15 mouse cellular contexts compared by ENCODE assay signal in genomic region chr9:106236156-106236817, GRCm38 (mm10). TPM values are rescaled to one million over a fixed set of nuclear protein-coding genes. Genes with fewer than 3 reads are reported as not detected.
DNase-seq lines count a peak whose midpoint lies in the region; ATAC-seq and TF ChIP-seq lines count a peak whose summit lies in the region.
"Had no signal": no experiment of that assay in that cellular context is flagged by ENCODE, and none has a peak within 500 bp of the region (broad histone marks: within the 10 kb centered on the region; RNA-seq: fewer than 3 reads in every experiment).

No protein-coding gene starts in this region.

- peaks cover 90% of the 10 kb centered on the region for H3K36me3 ChIP-seq in heart, postnatal 0 days (replicated peaks; ENCODE audit: control insufficient read depth, insufficient read depth, low read length)
- H3K36me3 ChIP-seq in liver, postnatal 0 days (replicated peaks; ENCODE audit: insufficient read depth, low read length), result peaks cover 79% of the 10 kb centered on the region
- peaks cover 87% of the 10 kb centered on the region for H3K36me3 ChIP-seq in liver, embryonic 12.5 days

- TF ChIP-seq EP300 in heart, postnatal 0 days (IDR thresholded peaks at IDR 0.05; ENCODE audit: low read depth), result no peak
- no peak for TF ChIP-seq EP300 in liver, postnatal 0 days (IDR thresholded peaks at IDR 0.05; ENCODE audit: low read depth)

- H3K9ac ChIP-seq in heart, postnatal 0 days (replicated peaks; ENCODE audit: low read depth, low read length), result no peak overlapping the region
- H3K9ac ChIP-seq in liver, postnatal 0 days (replicated peaks), result no peak overlapping the region
- H3K9ac ChIP-seq in liver, embryonic 12.5 days, result no peak overlapping the region
- H3K9ac ChIP-seq: midbrain, embryonic 15.5 days had no signal

- H3K27ac ChIP-seq in heart, postnatal 0 days (ENCODE audit: low read depth), result peak overlapping the region; percentile 74
- H3K27ac ChIP-seq in liver, postnatal 0 days (ENCODE audit: low read depth), result 0 out of 2 replicates have a peak overlapping the region, but pooled peaks have one; percentile 22
- H3K27ac ChIP-seq in liver, embryonic 12.5 days, result no peak overlapping the region
- H3K27ac ChIP-seq: hindbrain, postnatal 0 days; macrophage; midbrain, embryonic 15.5 days had no signal

- 0 out of 2 replicates have a peak, but pooled peaks cover 3% of the 10 kb centered on the region for H3K4me1 ChIP-seq in heart, postnatal 0 days (ENCODE audit: control insufficient read depth, insufficient read depth)
- peaks cover 3% of the 10 kb centered on the region for H3K4me1 ChIP-seq in liver, postnatal 0 days (ENCODE audit: insufficient read depth)
- no peaks in the 10 kb centered on the region for H3K4me1 ChIP-seq in liver, embryonic 12.5 days
- H3K4me1 ChIP-seq: midbrain, embryonic 15.5 days had no signal

- no peaks in the 10 kb centered on the region for H3K27me3 ChIP-seq in heart, postnatal 0 days (ENCODE audit: control insufficient read depth, insufficient read depth, low read length)
- no peaks in the 10 kb centered on the region for H3K27me3 ChIP-seq in liver, postnatal 0 days (ENCODE audit: insufficient read depth, low read length)
- H3K27me3 ChIP-seq in liver, embryonic 12.5 days (replicated peaks), result no peaks in the 10 kb centered on the region
- H3K27me3 ChIP-seq: midbrain, embryonic 15.5 days had no signal

- H3K9me3 ChIP-seq in heart, postnatal 0 days (replicated peaks; ENCODE audit: control insufficient read depth, low read length), result no peaks in the 10 kb centered on the region
- H3K9me3 ChIP-seq in liver, postnatal 0 days (ENCODE audit: low read length), result no peaks in the 10 kb centered on the region
- H3K9me3 ChIP-seq in liver, embryonic 12.5 days (replicated peaks), result no peaks in the 10 kb centered on the region
- H3K9me3 ChIP-seq: midbrain, embryonic 15.5 days had no signal

- no peak for ATAC-seq in heart, postnatal 0 days (ENCODE audit: insufficient read depth, low read depth)
- peak; percentile 62 for ATAC-seq in liver, postnatal 0 days
- no peak for ATAC-seq in liver, embryonic 12.5 days
- ATAC-seq in monocyte, adult 5-6 weeks (replicated peaks; ENCODE audit: insufficient number of reproducible peaks, low FRiP score, low TSS enrichment, poor library complexity, severe bottlenecking), result no peak
- ATAC-seq: hindbrain, postnatal 0 days; midbrain, embryonic 15.5 days had no signal

- intact Hi-C loops in heart, postnatal 36 days (cut with DNase I), result loop anchor here (5.0 kb wide), 1 partner anchor 41 kb away; no protein-coding TSS in a partner anchor

- no peak for TF ChIP-seq CTCF in heart, postnatal 0 days (IDR thresholded peaks at IDR 0.05; ENCODE audit: low read depth)
- TF ChIP-seq CTCF in liver, postnatal 0 days (IDR thresholded peaks at IDR 0.05; ENCODE audit: low read depth), result no peak

- 90% methylated on average over 23 of the region's 23 CpGs for WGBS in heart, postnatal 0 days
- WGBS in liver, postnatal 0 days (ENCODE audit: insufficient replicate concordance), result 81% methylated on average over 23 of the region's 23 CpGs
- whole genome bisulfite sequencing in liver, embryonic 12.5 days (ENCODE audit: insufficient replicate concordance), result 84% methylated on average over 23 of the region's 23 CpGs

- H3K4me3 ChIP-seq in heart, postnatal 0 days (ENCODE audit: low read depth, low read length), result no peak overlapping the region
- H3K4me3 ChIP-seq in liver, postnatal 0 days (ENCODE audit: low read depth, low read length), result no peak overlapping the region
- H3K4me3 ChIP-seq in liver, embryonic 12.5 days, result no peak overlapping the region
- H3K4me3 ChIP-seq: midbrain, embryonic 15.5 days had no signal

- H3K4me2 ChIP-seq in heart, postnatal 0 days (ENCODE audit: low read depth, low read length), result no peak overlapping the region
- H3K4me2 ChIP-seq in liver, postnatal 0 days (ENCODE audit: low read depth, low read length), result no peak overlapping the region
- H3K4me2 ChIP-seq in liver, embryonic 12.5 days, result no peak overlapping the region
- H3K4me2 ChIP-seq: midbrain, embryonic 15.5 days had no signal

- DNase-seq in adrenal gland, adult (ENCODE audit: inconsistent age in 2 of 2, low spot score in 1 of 2), result peak; percentile 54 to 79
- DNase-seq in adrenal gland, postnatal 25 days, result no peak
- DNase-seq in heart, postnatal 0 days (ENCODE audit: low spot score), result no peak
- DNase-seq in heart, postnatal 36 days, result no peak
- DNase-seq in liver, postnatal 0 days, result no peak
- DNase-seq in kidney, postnatal 14 days, result peak; percentile 68
- DNase-seq: cerebellum, adult 11 months; cerebellum, postnatal 36 days; thymus, postnatal 4 days had no signal

RNA-seq across cellular contexts. Expression of gene Alas1, which starts 12.2 kb away (rescaled TPM):
- 769 and 1,285 TPM in 2 replicates for total RNA-seq in adrenal gland, postnatal 25 days (2021)
- 309 and 334 TPM in 2 replicates for total RNA-seq in heart, postnatal 0 days (2014; rRNA removed; ENCODE audit: low replicate concordance)
- polyA plus RNA-seq in heart, postnatal 0 days (2015; fragmentation: Nextera tagmentation; extraction: Ambion mirVana), result 385 and 421 TPM in 2 replicates
- total RNA-seq in heart, postnatal 36 days (2021), result 100 to 1,000 TPM; 298 to 524 TPM
- polyA plus RNA-seq in liver, postnatal 0 days (2015; fragmentation: Nextera tagmentation; extraction: Ambion mirVana), result 131 and 146 TPM in 2 replicates
- 37.6 and 41.1 TPM in 2 replicates for polyA plus RNA-seq in liver, embryonic 12.5 days (2016; fragmentation: Nextera tagmentation; extraction: Ambion mirVana)
- 26.0 to 28.0 TPM (median 27.3 TPM) in 3 replicates for total RNA-seq in monocyte, adult 5-6 weeks (2017)

RNA-seq across cellular contexts. Expression of gene Tlr9, which starts 13.9 kb away (rescaled TPM):
- 0.67 and 0.85 TPM in 2 replicates for total RNA-seq in adrenal gland, postnatal 25 days (2021)
- not detected in 2 replicates for total RNA-seq in heart, postnatal 0 days (2014; rRNA removed; ENCODE audit: low replicate concordance)
- 0.04 and 0.05 TPM in 2 replicates for polyA plus RNA-seq in heart, postnatal 0 days (2015; fragmentation: Nextera tagmentation; extraction: Ambion mirVana)
- total RNA-seq in heart, postnatal 36 days (2021), result 1 to 10 TPM in 1 of 2 experiments, under 1 TPM in 1; 0.47 to 1.1 TPM
- 0.07 and 0.16 TPM in 2 replicates for polyA plus RNA-seq in liver, postnatal 0 days (2015; fragmentation: Nextera tagmentation; extraction: Ambion mirVana)
- 0.06 TPM in 1 of 2 replicates, not detected in the other for polyA plus RNA-seq in liver, embryonic 12.5 days (2016; fragmentation: Nextera tagmentation; extraction: Ambion mirVana)
- total RNA-seq in monocyte, adult 5-6 weeks (2017), result 4.2 to 6.6 TPM (median 6.1 TPM) in 3 replicates
- polyA plus RNA-seq: forebrain, embryonic 11.5 days had no signal

RNA-seq across cellular contexts. Expression of gene Twf2, which starts 33.4 kb away (rescaled TPM):
- 111 and 128 TPM in 2 replicates for total RNA-seq in adrenal gland, postnatal 25 days (2021)
- 92.1 and 105 TPM in 2 replicates for total RNA-seq in heart, postnatal 0 days (2014; rRNA removed; ENCODE audit: low replicate concordance)
- polyA plus RNA-seq in heart, postnatal 0 days (2015; fragmentation: Nextera tagmentation; extraction: Ambion mirVana), result 57.3 and 64.2 TPM in 2 replicates
- 100 to 1,000 TPM; 266 to 269 TPM for total RNA-seq in heart, postnatal 36 days (2021)
- polyA plus RNA-seq in liver, postnatal 0 days (2015; fragmentation: Nextera tagmentation; extraction: Ambion mirVana), result 22.4 and 23.0 TPM in 2 replicates
- polyA plus RNA-seq in liver, embryonic 12.5 days (2016; fragmentation: Nextera tagmentation; extraction: Ambion mirVana), result 34.7 and 35.9 TPM in 2 replicates
- 50.2 to 87.3 TPM (median 73.1 TPM) in 3 replicates for total RNA-seq in monocyte, adult 5-6 weeks (2017)

RNA-seq across cellular contexts. Expression of gene Ppm1m, which starts 36.7 kb away (rescaled TPM):
- 119 and 156 TPM in 2 replicates for total RNA-seq in adrenal gland, postnatal 25 days (2021)
- 7.5 and 22.8 TPM in 2 replicates for total RNA-seq in heart, postnatal 0 days (2014; rRNA removed; ENCODE audit: low replicate concordance)
- polyA plus RNA-seq in heart, postnatal 0 days (2015; fragmentation: Nextera tagmentation; extraction: Ambion mirVana), result 13.1 and 15.1 TPM in 2 replicates
- total RNA-seq in heart, postnatal 36 days (2021), result 10 to 100 TPM; 12.2 to 13.8 TPM
- polyA plus RNA-seq in liver, postnatal 0 days (2015; fragmentation: Nextera tagmentation; extraction: Ambion mirVana), result 11.0 and 11.1 TPM in 2 replicates
- 17.0 and 17.8 TPM in 2 replicates for polyA plus RNA-seq in liver, embryonic 12.5 days (2016; fragmentation: Nextera tagmentation; extraction: Ambion mirVana)
- total RNA-seq in monocyte, adult 5-6 weeks (2017), result 30.2 to 33.6 TPM (median 31.1 TPM) in 3 replicates

RNA-seq across cellular contexts. Expression of gene Poc1a, which starts 44.6 kb away (rescaled TPM):
- total RNA-seq in adrenal gland, postnatal 25 days (2021), result 4.4 and 6.3 TPM in 2 replicates
- total RNA-seq in heart, postnatal 0 days (2014; rRNA removed; ENCODE audit: low replicate concordance), result 12.3 and 38.0 TPM in 2 replicates
- polyA plus RNA-seq in heart, postnatal 0 days (2015; fragmentation: Nextera tagmentation; extraction: Ambion mirVana), result 13.6 and 13.8 TPM in 2 replicates
- total RNA-seq in heart, postnatal 36 days (2021), result 1 to 10 TPM; 4.1 TPM
- 13.0 and 14.5 TPM in 2 replicates for polyA plus RNA-seq in liver, postnatal 0 days (2015; fragmentation: Nextera tagmentation; extraction: Ambion mirVana)
- 28.8 and 29.0 TPM in 2 replicates for polyA plus RNA-seq in liver, embryonic 12.5 days (2016; fragmentation: Nextera tagmentation; extraction: Ambion mirVana)
- 0.38 to 2.4 TPM (median 0.85 TPM) in 3 replicates for total RNA-seq in monocyte, adult 5-6 weeks (2017)

Comparison
In these comparisons a context has a peak if more than half of its experiments do, and no peak if none do; other contexts are left out.
1. DNase-seq: peak in adrenal gland, adult (2 of 2) and kidney, postnatal 14 days (single experiment); none in adrenal gland, postnatal 25 days (single experiment), heart, postnatal 0 days (single experiment), heart, postnatal 36 days (0 of 2) and liver, postnatal 0 days (single experiment).
2. RNA of gene Alas1, which starts 12.2 kb away (total RNA-seq): 769 to 1,285 TPM in adrenal gland, postnatal 25 days, 298 to 524 TPM in heart, postnatal 36 days and 309 to 334 TPM in heart, postnatal 0 days; 26.0 to 28.0 TPM in monocyte, adult 5-6 weeks; every median in the first group is over 10 times any median in the second.